Mouse (Mus musculus): ENCODE measurements at regions not wholly inside any gene's neighbourhood (a gene's known extent, or its start where the extent isn't known, plus 50 kb on each side); places are given as distances from the start of the nearest gene placed in this dataset.
"Not testable (repeated sequence)": the region's sequence is repeated elsewhere in the genome, so short reads cannot be mapped to it uniquely, and the experiment has no call there.

- TF ChIP-seq NANOG (IDR thresholded peaks at IDR 0.05; ENCODE audit: borderline replicate concordance, low read length); CTCF (conservative IDR thresholded peaks at IDR 0.05; ENCODE audit: low read length); POU5F1 (IDR thresholded peaks at IDR 0.05; ENCODE audit: borderline replicate concordance, low read length): not testable (repeated sequence)
Observed at GRCm38 (mm10) chr1:17309928-17310327, 835.8 kb downstream of the Crisp4 start.
